Mouse (Mus musculus) E14TG2a.4 (cell line): ENCODE data around the gene Tlr6.

ENCODE experiments used
- CTCF ChIP-seq: conservative IDR thresholded peaks from 2 replicates; pipeline ENCODE4 v1.5.1; 2014; ENCODE audit warnings: low read length
- NANOG ChIP-seq: IDR thresholded peaks from 2 replicates; pipeline ENCODE4 v1.6.1; 2014; ENCODE audit warnings: borderline replicate concordance, low read length, mixed read lengths
- POU5F1 ChIP-seq: IDR thresholded peaks from 2 replicates; pipeline ENCODE4 v1.6.1; 2014; ENCODE audit warnings: low read length, borderline replicate concordance

DNA sequence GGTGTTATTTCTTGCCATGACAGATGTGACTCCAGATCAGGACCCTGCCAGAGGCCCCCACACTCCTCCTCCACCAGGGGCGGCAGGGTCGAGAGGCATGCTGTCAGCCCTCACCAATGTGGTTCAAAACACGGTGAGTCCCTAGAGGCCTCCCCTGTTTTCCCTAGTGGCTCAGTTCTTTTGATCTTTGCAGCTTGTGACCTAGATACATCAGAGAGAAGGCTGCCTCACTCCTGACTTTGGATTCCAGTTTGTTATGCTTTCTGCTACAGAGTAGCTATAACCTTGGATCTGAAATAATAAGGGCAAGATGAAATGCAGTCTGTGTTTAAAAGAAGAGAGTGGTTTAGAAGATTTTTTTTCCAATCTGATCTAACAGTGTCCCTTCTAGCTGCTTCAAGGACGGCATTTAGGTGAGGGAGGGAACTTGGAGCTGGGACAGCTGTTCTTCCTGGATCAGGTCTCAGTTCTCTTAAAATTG lies 46.2 kb upstream of the Tlr6 start:
- no peak for TF ChIP-seq CTCF
- TF ChIP-seq POU5F1, result no peak
- TF ChIP-seq NANOG, result no peak
